Mouse (Mus musculus): ENCODE measurements around the gene Ankfn1. TPM values are rescaled to one million over a fixed set of nuclear protein-coding genes. Genes with fewer than 3 reads are reported as not detected.

Gene Ankfn1
- total RNA-seq, 2 experiments from 2014 or later: 0.17 to 0.23 TPM

- no peak for DNase-seq (ENCODE audit: low spot score)
Observed at GRCm38 (mm10) chr11:89465381-89465780, 312.1 kb downstream of the Ankfn1 start.

- DNase-seq (ENCODE audit: low spot score): no peak
Observed at GRCm38 (mm10) chr11:89462216-89462615, 315.2 kb downstream of the Ankfn1 start.

GRCm38 (mm10) chr11:89459437-89459836 lies 318.0 kb downstream of the Ankfn1 start:
- peak; percentile 7 for DNase-seq (ENCODE audit: low spot score)

- DNase-seq (ENCODE audit: low spot score): no peak
Observed at GRCm38 (mm10) chr11:89455647-89456231, 321.7 kb downstream of the Ankfn1 start.

- DNase-seq (ENCODE audit: low spot score): no peak
Observed at GRCm38 (mm10) chr11:89454702-89455101, 322.8 kb downstream of the Ankfn1 start.

GRCm38 (mm10) chr11:89452862-89453261 lies 324.6 kb downstream of the Ankfn1 start:
- DNase-seq (ENCODE audit: low spot score): no peak

- no peak for DNase-seq (ENCODE audit: low spot score)
Observed at GRCm38 (mm10) chr11:89450406-89450805, 327.0 kb downstream of the Ankfn1 start.

GRCm38 (mm10) chr11:89448986-89449385 lies 328.5 kb downstream of the Ankfn1 start:
- DNase-seq (ENCODE audit: low spot score): no peak

GRCm38 (mm10) chr11:89447477-89447876 lies 330.0 kb downstream of the Ankfn1 start:
- no peak for DNase-seq (ENCODE audit: low spot score)

- DNase-seq (ENCODE audit: low spot score): no peak
Observed at GRCm38 (mm10) chr11:89440566-89440965, 336.9 kb downstream of the Ankfn1 start.

- peak; percentile 7 for DNase-seq (ENCODE audit: low spot score)
Observed at GRCm38 (mm10) chr11:89424358-89424757, 353.1 kb downstream of the Ankfn1 start.

GRCm38 (mm10) chr11:89422637-89423036 lies 354.8 kb downstream of the Ankfn1 start:
- DNase-seq (ENCODE audit: low spot score): no peak

GRCm38 (mm10) chr11:89420767-89421438 lies 356.6 kb downstream of the Ankfn1 start:
- no peak for DNase-seq (ENCODE audit: low spot score)

GRCm38 (mm10) chr11:89419863-89420262 lies 357.6 kb downstream of the Ankfn1 start:
- DNase-seq (ENCODE audit: low spot score): no peak

- no peak for DNase-seq (ENCODE audit: low spot score)
Observed at GRCm38 (mm10) chr11:89418644-89419043, 358.8 kb downstream of the Ankfn1 start.

GRCm38 (mm10) chr11:89416769-89417168 lies 360.7 kb downstream of the Ankfn1 start:
- no peak for DNase-seq (ENCODE audit: low spot score)

- no peak for DNase-seq (ENCODE audit: low spot score)
Observed at GRCm38 (mm10) chr11:89408774-89409173, 368.7 kb downstream of the Ankfn1 start.

- no peak for DNase-seq (ENCODE audit: low spot score)
Observed at GRCm38 (mm10) chr11:89404489-89404888, 373.0 kb downstream of the Ankfn1 start.

GRCm38 (mm10) chr11:89403436-89403835 lies 374.0 kb downstream of the Ankfn1 start:
- no peak for DNase-seq (ENCODE audit: low spot score)

GRCm38 (mm10) chr11:89388851-89389250 lies 388.6 kb downstream of the Ankfn1 start:
- no peak for DNase-seq (ENCODE audit: low spot score)

- DNase-seq (ENCODE audit: low spot score): no peak
Observed at GRCm38 (mm10) chr11:89382634-89383009, 394.8 kb downstream of the Ankfn1 start.

GRCm38 (mm10) chr11:89381782-89382633 lies 395.4 kb downstream of the Ankfn1 start:
- no peak for DNase-seq (ENCODE audit: low spot score)
